Mouse (Mus musculus): Measurements from ENCODE around the gene Gpx6.

Gpx6 gene

GRCm38 (mm10) chr13:21311926-21312325 lies at the start of gene Gpx6:
Gpx6 (plus strand) TSS chr13:21312125.
- CTCF ChIA-PET = no interaction called here

GRCm38 (mm10) chr13:21262787-21263461 lies 49.0 kb upstream of the Gpx6 start:
- CTCF ChIA-PET = no interaction called here

GRCm38 (mm10) chr13:21263910-21264309 lies 48.0 kb upstream of the Gpx6 start:
- CTCF ChIA-PET = no interaction called here

- CTCF ChIA-PET = no interaction called here
Observed at GRCm38 (mm10) chr13:21264366-21264765, 47.6 kb upstream of the Gpx6 start.

GRCm38 (mm10) chr13:21265736-21266135 lies 46.2 kb upstream of the Gpx6 start:
- CTCF ChIA-PET = no interaction called here

- CTCF ChIA-PET = no interaction called here
Observed at GRCm38 (mm10) chr13:21267541-21267940, 44.4 kb upstream of the Gpx6 start.

- CTCF ChIA-PET = no interaction called here
Observed at GRCm38 (mm10) chr13:21268262-21268661, 43.7 kb upstream of the Gpx6 start.

GRCm38 (mm10) chr13:21275021-21275814 lies 36.7 kb upstream of the Gpx6 start:
- CTCF ChIA-PET = interaction anchor here (0.7 kb wide), 1 partner anchor 699 kb away, joined by 8 read pairs; no protein-coding TSS in a partner anchor

- CTCF ChIA-PET = no interaction called here
Observed at GRCm38 (mm10) chr13:21275815-21276550, 35.9 kb upstream of the Gpx6 start.

GRCm38 (mm10) chr13:21276551-21276950 lies 35.4 kb upstream of the Gpx6 start:
- CTCF ChIA-PET = no interaction called here

- CTCF ChIA-PET = no interaction called here
Observed at GRCm38 (mm10) chr13:21279076-21279475, 32.8 kb upstream of the Gpx6 start.

- CTCF ChIA-PET = interaction anchor here (0.6 kb wide), 1 partner anchor 107 kb away, joined by 3 read pairs; no protein-coding TSS in a partner anchor
Observed at GRCm38 (mm10) chr13:21279559-21279958, 32.4 kb upstream of the Gpx6 start.

- CTCF ChIA-PET = no interaction called here
Observed at GRCm38 (mm10) chr13:21292631-21293030, 19.3 kb upstream of the Gpx6 start, which contains the start of gene Gpx5. Gpx5 (minus strand) TSS chr13:21292731.

- CTCF ChIA-PET = no interaction called here
Observed at GRCm38 (mm10) chr13:21298557-21298956, 13.4 kb upstream of the Gpx6 start.

- CTCF ChIA-PET = no interaction called here
Observed at GRCm38 (mm10) chr13:21304483-21305066, 7.3 kb upstream of the Gpx6 start.

GRCm38 (mm10) chr13:21309788-21310187 lies 2.1 kb upstream of the Gpx6 start:
- CTCF ChIA-PET = no interaction called here

- CTCF ChIA-PET = no interaction called here
Observed at GRCm38 (mm10) chr13:21312854-21313253, 929 bp downstream of the Gpx6 start.

GRCm38 (mm10) chr13:21313903-21314302 lies 2.0 kb downstream of the Gpx6 start:
- CTCF ChIA-PET = no interaction called here

- CTCF ChIA-PET = no interaction called here
Observed at GRCm38 (mm10) chr13:21320262-21320661, 8.3 kb downstream of the Gpx6 start.

GRCm38 (mm10) chr13:21321890-21322494 lies 10.1 kb downstream of the Gpx6 start:
- CTCF ChIA-PET = no interaction called here

- CTCF ChIA-PET = no interaction called here
Observed at GRCm38 (mm10) chr13:21322509-21323375, 10.8 kb downstream of the Gpx6 start.

All from spleen, embryonic (tissue).